Mouse (Mus musculus) left cerebral cortex, adult 11 months (tissue): Measurements from ENCODE around the gene Mrps30.
A peak's percentile ranks its signal among the peaks of the same experiment; 100 is the strongest.
"Not testable (repeated sequence)": the region's sequence is repeated elsewhere in the genome, so short reads cannot be mapped to it uniquely, and the experiment has no call there.

ENCODE experiments used
- DNase-seq: peaks from one replicate; pipeline ENCODE4 v3.0.0; 2022; ENCODE audit warnings: low spot score

Gene Mrps30

GRCm38 (mm10) chr13:118386511-118387447, at the start of gene Mrps30, which contains the start of gene B430218F22Rik:
TSS of gene Mrps30 (minus strand) at chr13:118387252.
TSS of gene B430218F22Rik (plus strand) at chr13:118386630.
- DNase-seq, result peak; percentile 90

GRCm38 (mm10) chr13:118420847-118421246, 33.8 kb upstream of the Mrps30 start:
- DNase-seq, result no peak

GRCm38 (mm10) chr13:118420408-118420807, 33.4 kb upstream of the Mrps30 start:
- no peak for DNase-seq

- no peak for DNase-seq
These were observed 31.1 kb upstream of the Mrps30 start for GRCm38 (mm10) chr13:118418163-118418562.

- no peak for DNase-seq
These were observed 24.4 kb upstream of the Mrps30 start for GRCm38 (mm10) chr13:118411297-118411992.

GRCm38 (mm10) chr13:118403544-118403943, 16.5 kb upstream of the Mrps30 start:
- DNase-seq, result peak; percentile 26

- DNase-seq, result no peak
These were observed 13.3 kb upstream of the Mrps30 start for GRCm38 (mm10) chr13:118400340-118400739.

GRCm38 (mm10) chr13:118395803-118396202, 8.8 kb upstream of the Mrps30 start:
- DNase-seq, result no peak

GRCm38 (mm10) chr13:118387448-118387801, 373 bp upstream of the Mrps30 start:
- DNase-seq, result not testable (repeated sequence)

GRCm38 (mm10) chr13:118380381-118380780, 6.7 kb downstream of the Mrps30 start:
- no peak for DNase-seq

GRCm38 (mm10) chr13:118379155-118379554, 7.9 kb downstream of the Mrps30 start:
- no peak for DNase-seq

GRCm38 (mm10) chr13:118372871-118373270, 14.2 kb downstream of the Mrps30 start:
- DNase-seq, result no peak

- no peak for DNase-seq
These were observed 21.3 kb downstream of the Mrps30 start for GRCm38 (mm10) chr13:118365774-118366173.

GRCm38 (mm10) chr13:118363342-118363741, 23.7 kb downstream of the Mrps30 start:
- peak; percentile 48 for DNase-seq

- no peak for DNase-seq
These were observed 36.2 kb downstream of the Mrps30 start for GRCm38 (mm10) chr13:118350870-118351269.

GRCm38 (mm10) chr13:118350257-118350656, 36.8 kb downstream of the Mrps30 start:
- peak; percentile 19 for DNase-seq
